Mouse (Mus musculus) CH12.LX (cell line): ENCODE results near the gene Hvcn1. TPM values are rescaled to one million over a fixed set of nuclear protein-coding genes. Genes with fewer than 3 reads are reported as not detected.

Experiments used
- DNase-seq: peaks from one replicate; pipeline ENCODE4 v3.0.0-alpha.2; 2013; ENCODE audit errors: extremely low read depth
- H3K27ac ChIP-seq: 2 replicates; pipeline ENCODE4 v1.5.1; 2012; ENCODE audit warnings: low read depth, mild to moderate bottlenecking, control low read depth, moderate library complexity; ENCODE audit not compliant: insufficient read depth
- H3K27me3 ChIP-seq: replicated peaks from 2 replicates; pipeline ENCODE3; 2012; ENCODE audit warnings: inconsistent platforms
- H3K36me3 ChIP-seq, 2 experiments: replicated peaks in 1 of 2; 2 replicates each; pipeline versions ENCODE3 to v1.6.1; 2012; ENCODE audit warnings: inconsistent platforms in 1 of 2, low read length in 1 of 2, mild to moderate bottlenecking in 1 of 2, mixed read lengths in 1 of 2, moderate library complexity in 1 of 2; ENCODE audit not compliant: control insufficient read depth in 1 of 2, insufficient read depth in 1 of 2
- H3K4me1 ChIP-seq, 2 experiments: 2 replicates each; pipeline ENCODE4 v1.6.1; 2012; ENCODE audit warnings: inconsistent platforms in 1 of 2, moderate library complexity in 1 of 2; ENCODE audit not compliant: insufficient read depth in 2 of 2, control insufficient read depth in 1 of 2
- H3K4me2 ChIP-seq: 2 replicates; pipeline ENCODE4 v1.6.1; 2012; ENCODE audit warnings: low read depth, mild to moderate bottlenecking, control low read depth; ENCODE audit not compliant: poor library complexity, insufficient read depth, severe bottlenecking
- H3K4me3 ChIP-seq, 3 experiments: fragments of 150-350 bp in 1 of 3; sonication (generic) in 1 of 3; replicated peaks in 1 of 3; 2 replicates each; pipeline versions ENCODE3 to v1.5.1; 2011 to 2012; ENCODE audit warnings: low read depth in 2 of 3, low read length in 2 of 3, mild to moderate bottlenecking in 2 of 3, moderate library complexity in 2 of 3, control low read depth in 1 of 3, improper control_type of control experiment in 1 of 3, inconsistent platforms in 1 of 3, mixed read lengths in 1 of 3; ENCODE audit not compliant: poor library complexity in 1 of 3
- H3K79me2 ChIP-seq: replicated peaks from 2 replicates; pipeline ENCODE4 v1.6.1; 2012; ENCODE audit warnings: mild to moderate bottlenecking, moderate library complexity; ENCODE audit not compliant: control insufficient read depth, poor library complexity, insufficient read depth, severe bottlenecking; ENCODE audit errors: extremely low read depth
- H3K9ac ChIP-seq: 2 replicates; pipeline ENCODE4 v1.6.1; 2012; ENCODE audit warnings: low read depth, mild to moderate bottlenecking, control low read depth, moderate library complexity; ENCODE audit not compliant: insufficient read depth
- H3K9me3 ChIP-seq: replicated peaks from 2 replicates; pipeline ENCODE3; 2012; ENCODE audit warnings: low read length, inconsistent platforms, mixed read lengths
- BHLHE40 ChIP-seq: IDR thresholded peaks from 2 replicates; pipeline ENCODE4 v1.6.1; 2011; ENCODE audit warnings: mild to moderate bottlenecking, low read depth, low read length, improper control_type of control experiment
- CTCF ChIP-seq, 2 experiments: IDR thresholded peaks in 1 of 2; conservative IDR thresholded peaks in 1 of 2; 2 replicates each; pipeline ENCODE4 v1.5.1; 2011 to 2012; ENCODE audit warnings: low read depth in 2 of 2, low read length in 2 of 2, improper control_type of control experiment in 1 of 2, inconsistent platforms in 1 of 2, mild to moderate bottlenecking in 1 of 2, moderate library complexity in 1 of 2
- E2F4 ChIP-seq: IDR thresholded peaks from 2 replicates; pipeline ENCODE4 v1.6.1; 2011; ENCODE audit warnings: low read depth, low read length, improper control_type of control experiment; ENCODE audit not compliant: insufficient replicate concordance
- EP300 ChIP-seq: IDR thresholded peaks from 2 replicates; pipeline ENCODE4 v1.6.1; 2011; ENCODE audit warnings: low read length, improper control_type of control experiment
- ETS1 ChIP-seq: conservative IDR thresholded peaks from 2 replicates; pipeline ENCODE4 v1.6.1; 2012; ENCODE audit warnings: low read depth, mild to moderate bottlenecking, inconsistent platforms, low read length, improper control_type of control experiment, moderate library complexity
- HCFC1 ChIP-seq: IDR thresholded peaks from 2 replicates; pipeline ENCODE4 v1.6.1; 2012; ENCODE audit warnings: low read depth, mild to moderate bottlenecking, inconsistent platforms, low read length, improper control_type of control experiment
- JUND ChIP-seq: conservative IDR thresholded peaks from 2 replicates; pipeline ENCODE4 v1.6.1; 2011; ENCODE audit warnings: low read depth, low read length, improper control_type of control experiment
- KAT2A ChIP-seq: IDR thresholded peaks from 2 replicates; pipeline ENCODE4 v1.6.1; 2012; ENCODE audit warnings: low read length, improper control_type of control experiment, inconsistent platforms; ENCODE audit not compliant: insufficient replicate concordance
- MAFK ChIP-seq: IDR thresholded peaks from 2 replicates; pipeline ENCODE4 v1.6.1; 2011; ENCODE audit warnings: low read length, improper control_type of control experiment; ENCODE audit not compliant: insufficient replicate concordance
- MAX ChIP-seq: IDR thresholded peaks from 2 replicates; pipeline ENCODE4 v1.6.1; 2011; ENCODE audit warnings: low read length, improper control_type of control experiment
- MAZ ChIP-seq: IDR thresholded peaks from 2 replicates; pipeline ENCODE4 v1.6.1; 2012; ENCODE audit warnings: low read depth, mild to moderate bottlenecking, inconsistent platforms, low read length, improper control_type of control experiment, moderate library complexity
- MEF2A ChIP-seq: IDR thresholded peaks from 2 replicates; pipeline ENCODE4 v1.6.1; 2014; ENCODE audit warnings: low read depth, mild to moderate bottlenecking, inconsistent platforms, low read length, improper control_type of control experiment, borderline replicate concordance
- MXI1 ChIP-seq: IDR thresholded peaks from 2 replicates; pipeline ENCODE4 v1.6.1; 2011; ENCODE audit warnings: mild to moderate bottlenecking, low read depth, low read length, improper control_type of control experiment
- MYC ChIP-seq: IDR thresholded peaks from 2 replicates; pipeline ENCODE4 v1.6.1; 2011; ENCODE audit warnings: low read depth, mild to moderate bottlenecking, improper control_type of control experiment, low read length
- POLR2AphosphoS2 ChIP-seq: IDR thresholded peaks from 2 replicates; pipeline ENCODE4 v1.6.1; 2011; ENCODE audit warnings: low read depth, low read length, improper control_type of control experiment
- RAD21 ChIP-seq: IDR thresholded peaks from 2 replicates; pipeline ENCODE4 v1.6.1; 2011; ENCODE audit warnings: low read depth, mild to moderate bottlenecking, low read length, improper control_type of control experiment, moderate library complexity
- RCOR1 ChIP-seq: conservative IDR thresholded peaks from 2 replicates; pipeline ENCODE4 v1.6.1; 2012; ENCODE audit warnings: low read depth, mild to moderate bottlenecking, inconsistent platforms, low read length, improper control_type of control experiment
- SIN3A ChIP-seq: IDR thresholded peaks from 2 replicates; pipeline ENCODE4 v1.6.1; 2012; ENCODE audit warnings: low read length, improper control_type of control experiment, inconsistent platforms
- SMC3 ChIP-seq: IDR thresholded peaks from 2 replicates; pipeline ENCODE4 v1.6.1; 2011; ENCODE audit warnings: low read depth, low read length, improper control_type of control experiment
- UBTF ChIP-seq: IDR thresholded peaks from 2 replicates; pipeline ENCODE4 v1.6.1; 2012; ENCODE audit warnings: low read depth, mild to moderate bottlenecking, inconsistent platforms, low read length, improper control_type of control experiment, moderate library complexity
- USF1 ChIP-seq: IDR thresholded peaks from 2 replicates; pipeline ENCODE4 v1.6.1; 2014; ENCODE audit warnings: low read depth, mild to moderate bottlenecking, inconsistent platforms, low read length, improper control_type of control experiment
- USF2 ChIP-seq: conservative IDR thresholded peaks from 2 replicates; pipeline ENCODE4 v1.6.1; 2011; ENCODE audit warnings: low read depth, low read length, improper control_type of control experiment
- ZC3H11A ChIP-seq: IDR thresholded peaks from 2 replicates; pipeline ENCODE4 v1.6.1; 2012; ENCODE audit warnings: low read depth, mild to moderate bottlenecking, inconsistent platforms, low read length, improper control_type of control experiment
- dilution Hi-C: fragments of 300-500 bp; cut with MboI; formaldehyde crosslinking; loops from 2 replicates; pipeline ENCODE4 v1.14.3; 2020; ENCODE audit warnings: low sequenced_read_pairs; ENCODE audit not compliant: extremely low pct_unique_long_range_greater_than_20kb, extremely low pct_ligation_motif_present
- in situ Hi-C: fragments of 300-500 bp; cut with MboI; formaldehyde crosslinking; loops from 3 replicates; pipeline ENCODE4 v1.14.3; 2019; ENCODE audit warnings: low sequenced_read_pairs, low pct_ligation_motif_present, low pct_unique_long_range_greater_than_20kb, mixed read lengths
- polyA plus RNA-seq: library from polyadenylated mRNA; unstranded; fragments of >175 nt; gene quantifications from 2 replicates; pipeline ENCODE4 v1.2.1, GENCODE M21; 2012; ENCODE audit warnings: low read depth; ENCODE audit not compliant: insufficient read length
- total RNA-seq, 2 experiments: library from RNA; depleted of rRNA; stranded (reverse); fragments of 300-350 nt in 1 of 2; fragments of >200 nt in 1 of 2; gene quantifications; 2 replicates each; pipeline ENCODE4 v1.2.3; 2012 to 2014

Gene Hvcn1
- total and polyA plus RNA-seq, 3 experiments, result 143 to 159 (median 156) TPM

GRCm38 (mm10) chr5:122258027-122258741, 51.6 kb downstream of the Hvcn1 start:
- Histone ChIP-seq H3K27me3 (no peaks in the 10 kb centered on the region), H3K4me2 (peak overlapping the region; percentile 27; the same call in 1 of the 2 replicates), H3K36me3 (peaks cover 45 to 60% of the 10 kb centered on the region in 2 experiments), H3K79me2 (no peaks in the 10 kb centered on the region), H3K4me1 (peaks cover 18 to 58% of the 10 kb centered on the region in 2 experiments), H3K4me3 (peak overlapping the region in 1 of 3 experiments; percentile 7), H3K9me3 (no peaks in the 10 kb centered on the region), H3K27ac (peak overlapping the region; percentile 81), H3K9ac (no peak overlapping the region)
- DNase-seq, result peak; percentile 35
- in situ Hi-C loops, result loop anchor here (25.0 kb wide), 1 partner anchor 121 kb away; the partner anchor contains the start of gene Ccdc63
- TF ChIP-seq EP300 (peak; percentile 62), BHLHE40 (peak; percentile 65), RAD21 (no peak; the same call in 1 of the 2 replicates), MEF2A (peak; percentile 78; the same call in 1 of the 2 replicates)
- dilution Hi-C loops, result no loop called here

- dilution Hi-C loops, result no loop called here
- peaks cover 20 to 68% of the 10 kb centered on the region in 2 experiments for H3K4me1 ChIP-seq
Measured at GRCm38 (mm10) chr5:122262104-122262503, 55.5 kb downstream of the Hvcn1 start.

More at GRCm38 (mm10) chr5:122262104-122262503, 55.5 kb downstream of the Hvcn1 start:
- TF ChIP-seq USF2 (no peak), MYC (no peak), USF1 (no peak), ETS1 (no peak), MAFK (no peak), RAD21 (peak; percentile 59), SIN3A (no peak), MAZ (no peak), JUND (no peak), HCFC1 (no peak), ZC3H11A (no peak), MAX (no peak), CTCF (conservative IDR thresholded peaks at IDR 0.05 in 1 of 2, IDR thresholded peaks at IDR 0.05 in 1 of 2; ENCODE audit: low read depth in 2 of 2, low read length in 2 of 2) (peak in 1 of 2 experiments; percentile 58; a peak in 2 of 4 replicates), MEF2A (no peak), MXI1 (no peak), EP300 (no peak), POLR2AphosphoS2 (no peak), UBTF (no peak), SMC3 (peak; percentile 68), E2F4 (no peak), RCOR1 (no peak), KAT2A (no peak)
- no peaks in the 10 kb centered on the region for H3K9me3 ChIP-seq
- peaks cover 22 to 26% of the 10 kb centered on the region in 2 experiments for H3K36me3 ChIP-seq
- peak; percentile 53 for DNase-seq
- H3K9ac ChIP-seq, result no peak overlapping the region
- no peaks in the 10 kb centered on the region for H3K27me3 ChIP-seq
- no peaks in the 10 kb centered on the region for H3K79me2 ChIP-seq
- H3K4me2 ChIP-seq, result no peak overlapping the region
- H3K27ac ChIP-seq, result no peak overlapping the region
- in situ Hi-C loops, result loop anchor here (25.0 kb wide), 1 partner anchor 125 kb away; the partner anchor contains the start of gene Ccdc63
- H3K4me3 ChIP-seq, result no peak overlapping the region
